Mouse (Mus musculus) midbrain, embryonic 14.5 days (tissue): Measurements from ENCODE around the gene Gabbr1. TPM values are rescaled to one million over a fixed set of nuclear protein-coding genes. Genes with fewer than 3 reads are reported as not detected.

Experiments used
- ATAC-seq: fragments of 200-750 bp; cut with Nextera tagmentation; 2 replicates; pipeline ENCODE4 v1.8.0; 2017; ENCODE audit warnings: moderate number of reproducible peaks, moderate library complexity; ENCODE audit not compliant: low FRiP score, low TSS enrichment
- DNase-seq: peaks from one replicate; pipeline ENCODE4 v3.0.0-alpha.2; 2015
- H3K27ac ChIP-seq: fragments of 300-500 bp; sonication (generic); replicated peaks from 2 replicates; pipeline ENCODE4 v1.5.1; 2014; ENCODE audit warnings: mild to moderate bottlenecking, low read depth, low read length, moderate library complexity
- H3K27me3 ChIP-seq: fragments of 300-500 bp; sonication (generic); 2 replicates; pipeline ENCODE4 v1.6.1; 2014; ENCODE audit warnings: low read length, control low read depth, mixed read lengths; ENCODE audit not compliant: control insufficient read depth, insufficient read depth
- H3K36me3 ChIP-seq: fragments of 300-500 bp; sonication (generic); 2 replicates; pipeline ENCODE4 v1.6.1; 2014; ENCODE audit warnings: low read length, control low read depth; ENCODE audit not compliant: control insufficient read depth, insufficient read depth
- H3K4me1 ChIP-seq: fragments of 300-500 bp; sonication (generic); 2 replicates; pipeline ENCODE4 v1.6.1; 2014; ENCODE audit warnings: mild to moderate bottlenecking, antibody characterized with exemption, low read length, control low read depth; ENCODE audit not compliant: control insufficient read depth, insufficient read depth
- H3K4me2 ChIP-seq: fragments of 300-500 bp; sonication (generic); 2 replicates; pipeline ENCODE4 v1.6.1; 2014; ENCODE audit warnings: mild to moderate bottlenecking, low read length, moderate library complexity
- H3K4me3 ChIP-seq: fragments of 300-500 bp; sonication (generic); replicated peaks from 2 replicates; pipeline ENCODE4 v1.5.1; 2014; ENCODE audit warnings: low read depth, low read length
- H3K9ac ChIP-seq: fragments of 300-500 bp; sonication (generic); replicated peaks from 2 replicates; pipeline ENCODE4 v1.6.1; 2014; ENCODE audit warnings: mild to moderate bottlenecking, low read length, moderate library complexity
- H3K9me3 ChIP-seq: fragments of 300-500 bp; sonication (generic); 2 replicates; pipeline ENCODE4 v1.6.1; 2016; ENCODE audit warnings: low read length, control low read depth, mixed read lengths; ENCODE audit not compliant: control insufficient read depth
- WGBS: fragments of 180-500 bp; shearing (Covaris S2); extraction: QIAGEN DNeasy Blood & Tissue Kit; methylation state at CpG from one replicate; pipeline ENCODE4 v1.1.7; 2014; 5-methylcytosine and 5-hydroxymethylcytosine counted together
- polyA plus RNA-seq: library from polyadenylated mRNA; unstranded; fragments of >200 nt; fragmentation: Nextera tagmentation; extraction: Ambion mirVana; gene quantifications from 2 replicates; pipeline ENCODE4 v1.2.1, GENCODE M21; 2014

The Gabbr1 gene
- 103 and 123 TPM in 2 replicates for polyA plus RNA-seq

GRCm38 (mm10) chr17:37045611-37046311, at the start of gene Gabbr1:
Gabbr1 (plus strand) TSS chr17:37045966.
- Histone ChIP-seq H3K9ac (peak within 1 kb of the TSS; percentile 98), H3K4me3 (peak within 1 kb of the TSS; percentile 92), H3K4me2 (peak within 1 kb of the TSS; percentile 86), H3K9me3 (no peaks in the 10 kb centered on the region), H3K27ac (peak within 1 kb of the TSS; percentile 97), H3K27me3 (peaks cover 4% of the 10 kb centered on the region; the same call in 1 of the 2 replicates), H3K36me3 (no peaks in the 10 kb centered on the region; the same call in 1 of the 2 replicates), H3K4me1 (peaks cover 37% of the 10 kb centered on the region)
- DNase-seq (peak; percentile 95), ATAC-seq (peak; percentile 84)
- under 1% methylated on average over 55 of the region's 55 CpGs for WGBS

DNA sequence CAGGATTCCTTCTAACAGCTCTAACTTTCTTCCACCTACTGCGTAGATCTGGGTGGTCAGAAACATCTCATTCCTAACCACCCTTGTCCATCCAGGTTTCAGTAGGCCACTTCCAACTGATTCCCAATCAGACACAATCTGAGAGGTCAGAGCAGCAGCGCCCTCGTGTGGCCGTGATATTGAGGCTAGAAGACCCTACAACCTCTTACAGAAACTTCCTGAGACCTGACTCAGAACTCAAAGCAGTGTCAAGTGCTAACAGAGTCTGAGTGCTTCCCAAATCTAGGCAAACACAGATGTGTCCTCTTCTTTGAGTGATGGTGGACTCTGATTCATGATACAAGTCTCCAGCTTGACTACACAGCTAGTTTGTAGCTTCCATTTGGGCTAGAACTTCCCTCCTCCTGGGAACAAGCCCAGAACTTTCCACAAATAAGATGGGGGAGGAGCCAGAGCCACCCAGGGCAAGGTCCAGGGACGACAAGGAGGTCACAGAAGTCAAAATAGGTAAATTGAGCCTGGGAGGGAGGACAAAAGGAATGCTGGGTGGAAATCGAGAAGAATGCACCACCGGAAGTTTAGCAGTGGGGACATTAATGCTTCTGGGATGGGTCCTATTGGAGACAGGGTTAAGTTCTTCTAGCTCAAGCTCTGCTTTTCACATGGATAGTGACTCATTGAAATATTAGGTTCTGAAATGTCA, 48.6 kb upstream of the Gabbr1 start:
- H3K27me3 ChIP-seq, result no peaks in the 10 kb centered on the region
- DNase-seq (peak; percentile 91), ATAC-seq (no peak)
- WGBS, result 28% methylated on average over 7 of the region's 7 CpGs
- no peak overlapping the region for H3K4me3 ChIP-seq
- no peak overlapping the region for H3K9ac ChIP-seq
- no peak overlapping the region for H3K27ac ChIP-seq
- no peaks in the 10 kb centered on the region for H3K9me3 ChIP-seq
- H3K4me1 ChIP-seq, result no peaks in the 10 kb centered on the region
- no peak overlapping the region for H3K4me2 ChIP-seq
- H3K36me3 ChIP-seq, result no peaks in the 10 kb centered on the region

DNA sequence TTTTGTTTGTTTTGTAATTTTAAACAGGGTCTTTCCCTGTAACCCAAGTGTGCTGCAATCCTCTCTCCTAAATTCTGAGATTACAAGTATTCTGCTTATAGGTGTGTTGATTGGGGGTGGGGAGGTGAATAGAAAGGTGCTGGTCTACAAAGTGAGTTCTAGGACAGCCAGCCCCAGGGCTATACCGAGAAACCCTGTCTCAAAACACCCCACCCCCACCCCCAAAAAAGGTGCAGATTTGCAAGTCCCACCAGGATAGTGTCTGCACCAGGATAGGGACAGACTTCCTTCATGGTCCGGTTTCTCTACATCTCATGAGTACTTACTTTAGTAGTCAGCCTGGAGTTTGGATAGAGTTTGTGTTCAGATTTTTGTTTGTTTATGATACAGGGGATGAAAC, 47.3 kb upstream of the Gabbr1 start:
- Histone ChIP-seq H3K27me3 (no peaks in the 10 kb centered on the region), H3K36me3 (no peaks in the 10 kb centered on the region), H3K9ac (no peak overlapping the region), H3K4me3 (no peak overlapping the region), H3K4me1 (no peaks in the 10 kb centered on the region), H3K9me3 (no peaks in the 10 kb centered on the region), H3K4me2 (no peak overlapping the region), H3K27ac (no peak overlapping the region)
- WGBS, result 83% methylated on average over 2 of the region's 2 CpGs
- no peak for ATAC-seq
- no peak for DNase-seq

- ATAC-seq (no peak), DNase-seq (no peak)
- H3K27ac ChIP-seq, result peak within 1 kb of the TSS; percentile 95; the same call in 1 of the 2 replicates
- H3K4me2 ChIP-seq, result peak within 1 kb of the TSS; percentile 57
- peak within 1 kb of the TSS; percentile 78 for H3K4me3 ChIP-seq
- no peaks in the 10 kb centered on the region for H3K27me3 ChIP-seq
- H3K9ac ChIP-seq, result 0 out of 2 replicates have a peak within 1 kb of the TSS, but pooled peaks have one; percentile 98
- H3K4me1 ChIP-seq, result peaks cover 8% of the 10 kb centered on the region; the same call in 1 of the 2 replicates
- WGBS, result 96% methylated on average over 7 of the region's 7 CpGs
- H3K9me3 ChIP-seq, result no peaks in the 10 kb centered on the region
- peaks cover 11% of the 10 kb centered on the region for H3K36me3 ChIP-seq
Measured at GRCm38 (mm10) chr17:37000863-37001262, 44.9 kb upstream of the Gabbr1 start, which contains the start of gene Zfp57. Zfp57 (plus strand) TSS chr17:37001163.

GRCm38 (mm10) chr17:37002364-37003330, 43.1 kb upstream of the Gabbr1 start:
- H3K9ac ChIP-seq, result peak overlapping the region; percentile 98
- peak; percentile 86 for ATAC-seq
- peaks cover 28% of the 10 kb centered on the region for H3K36me3 ChIP-seq
- peak overlapping the region; percentile 95 for H3K27ac ChIP-seq
- peak overlapping the region; percentile 57 for H3K4me2 ChIP-seq
- H3K9me3 ChIP-seq, result no peaks in the 10 kb centered on the region
- no peaks in the 10 kb centered on the region for H3K27me3 ChIP-seq
- under 1% methylated on average over 49 of the region's 49 CpGs for WGBS
- H3K4me3 ChIP-seq, result peak overlapping the region; percentile 78
- peak; percentile 90 for DNase-seq
- peaks cover 8% of the 10 kb centered on the region; the same call in 1 of the 2 replicates for H3K4me1 ChIP-seq

DNA sequence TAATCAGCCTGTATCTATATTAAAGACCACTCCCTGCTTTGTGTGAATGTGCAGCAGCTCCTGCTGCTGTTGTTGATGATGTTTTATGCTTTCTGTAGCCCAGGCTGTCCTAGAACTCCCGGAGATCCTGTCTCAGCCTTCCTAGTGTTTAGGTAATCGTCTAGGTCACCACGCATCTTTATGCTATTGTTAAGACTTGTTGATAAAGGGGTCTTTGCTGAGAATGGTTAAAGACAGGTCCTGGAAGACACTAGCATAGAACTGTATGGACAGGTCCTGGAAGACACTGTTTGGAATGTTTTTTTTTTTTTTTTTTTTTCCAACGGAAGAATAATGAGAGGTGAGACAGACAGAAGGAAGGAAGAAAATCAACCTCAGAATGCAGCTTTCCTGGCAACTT, 42.4 kb upstream of the Gabbr1 start:
- DNase-seq, result peak; percentile 70
- no peak for ATAC-seq
- H3K27ac ChIP-seq, result peak overlapping the region; percentile 95
- peaks cover 8% of the 10 kb centered on the region; the same call in 1 of the 2 replicates for H3K4me1 ChIP-seq
- H3K9ac ChIP-seq, result peak overlapping the region; percentile 98
- H3K36me3 ChIP-seq, result peaks cover 35% of the 10 kb centered on the region
- 23% methylated on average over 4 of the region's 4 CpGs for WGBS
- H3K9me3 ChIP-seq, result no peaks in the 10 kb centered on the region
- peak overlapping the region; percentile 57 for H3K4me2 ChIP-seq
- H3K4me3 ChIP-seq, result peak overlapping the region; percentile 78
- no peaks in the 10 kb centered on the region for H3K27me3 ChIP-seq

GRCm38 (mm10) chr17:37008161-37008560, 37.6 kb upstream of the Gabbr1 start:
- peaks cover 75% of the 10 kb centered on the region for H3K36me3 ChIP-seq
- H3K27ac ChIP-seq, result no peak overlapping the region
- DNase-seq (no peak), ATAC-seq (no peak)
- no peak overlapping the region for H3K9ac ChIP-seq
- H3K27me3 ChIP-seq, result no peaks in the 10 kb centered on the region
- H3K4me2 ChIP-seq, result no peak overlapping the region
- no peaks in the 10 kb centered on the region for H3K9me3 ChIP-seq
- 96% methylated on average over 6 of the region's 6 CpGs for WGBS
- H3K4me1 ChIP-seq, result peaks cover 10% of the 10 kb centered on the region; the same call in 1 of the 2 replicates
- no peak overlapping the region for H3K4me3 ChIP-seq

- H3K4me1 ChIP-seq, result peaks cover 6% of the 10 kb centered on the region; the same call in 1 of the 2 replicates
- ATAC-seq, result no peak
- no peak overlapping the region for H3K27ac ChIP-seq
Measured at GRCm38 (mm10) chr17:37009460-37010042, 36.2 kb upstream of the Gabbr1 start.

More at GRCm38 (mm10) chr17:37009460-37010042, 36.2 kb upstream of the Gabbr1 start:
- no peak overlapping the region for H3K4me3 ChIP-seq
- 96% methylated on average over 17 of the region's 17 CpGs for whole genome bisulfite sequencing
- H3K27me3 ChIP-seq, result no peaks in the 10 kb centered on the region
- no peak overlapping the region for H3K4me2 ChIP-seq
- H3K36me3 ChIP-seq, result peaks cover 74% of the 10 kb centered on the region
- H3K9ac ChIP-seq, result no peak overlapping the region
- H3K9me3 ChIP-seq, result no peaks in the 10 kb centered on the region
- DNase-seq, result no peak
